Mouse (Mus musculus) ES-E14 (cell line): ENCODE data around the gene Cdca8. TPM values are rescaled to one million over a fixed set of nuclear protein-coding genes. Genes with fewer than 3 reads are reported as not detected.
A peak's percentile ranks its signal among the peaks of the same experiment; 100 is the strongest.

Source experiments
- DNase-seq: peaks from one replicate; pipeline ENCODE4 v3.0.0-alpha.2; 2013; ENCODE audit warnings: low read depth, low spot score
- H3K27ac ChIP-seq: 2 replicates; pipeline ENCODE4 v1.5.1; 2012; ENCODE audit warnings: low read depth, mild to moderate bottlenecking, low read length, moderate library complexity, mixed read lengths; ENCODE audit not compliant: poor library complexity, insufficient read depth, severe bottlenecking
- H3K36me3 ChIP-seq: 2 replicates; pipeline ENCODE4 v1.6.1; 2012; ENCODE audit warnings: mild to moderate bottlenecking, low read length, moderate library complexity, mixed read lengths; ENCODE audit not compliant: control insufficient read depth, poor library complexity, insufficient read depth, severe bottlenecking
- H3K4me1 ChIP-seq, 2 experiments: fragments of 150-350 bp in 1 of 2; sonication (generic) in 1 of 2; 2 replicates each; pipeline ENCODE4 v1.6.1; 2012; ENCODE audit warnings: low read length in 2 of 2, mild to moderate bottlenecking in 1 of 2, mixed read lengths in 1 of 2; ENCODE audit not compliant: control insufficient read depth in 2 of 2, insufficient read depth in 2 of 2, poor library complexity in 1 of 2
- H3K4me3 ChIP-seq, 2 experiments: fragments of 150-350 bp in 1 of 2; sonication (generic) in 1 of 2; 2 replicates each; pipeline ENCODE4 v1.5.1; 2012; ENCODE audit warnings: low read length in 2 of 2, low read depth in 1 of 2, mild to moderate bottlenecking in 1 of 2, mixed read lengths in 1 of 2; ENCODE audit not compliant: insufficient read depth in 1 of 2, poor library complexity in 1 of 2, severe bottlenecking in 1 of 2
- H3K9ac ChIP-seq: 2 replicates; pipeline ENCODE4 v1.6.1; 2012; ENCODE audit warnings: low read depth, mild to moderate bottlenecking, low read length, mixed read lengths; ENCODE audit not compliant: poor library complexity, insufficient read depth, severe bottlenecking
- H3K9me3 ChIP-seq: fragments of 150-350 bp; sonication (generic); 2 replicates; pipeline ENCODE4 v1.6.1; 2012; ENCODE audit warnings: low read depth, mild to moderate bottlenecking, low read length; ENCODE audit not compliant: control insufficient read depth, insufficient read depth
- CHD2 ChIP-seq: IDR thresholded peaks from 2 replicates; pipeline ENCODE4 v1.6.1; 2014; ENCODE audit warnings: mild to moderate bottlenecking, low read depth, low read length, inconsistent platforms
- HCFC1 ChIP-seq: IDR thresholded peaks from 2 replicates; pipeline ENCODE4 v1.6.1; 2012; ENCODE audit warnings: low read length, inconsistent platforms, borderline replicate concordance; ENCODE audit not compliant: insufficient read depth
- MAFK ChIP-seq: IDR thresholded peaks from 2 replicates; pipeline ENCODE4 v1.6.1; 2014; ENCODE audit warnings: mild to moderate bottlenecking, low read depth, low read length, inconsistent platforms; ENCODE audit not compliant: insufficient read depth
- ZC3H11A ChIP-seq: IDR thresholded peaks from 2 replicates; pipeline ENCODE4 v1.6.1; 2012; ENCODE audit warnings: low read depth, mild to moderate bottlenecking, inconsistent platforms, low read length, borderline replicate concordance
- ZNF384 ChIP-seq: IDR thresholded peaks from 2 replicates; pipeline ENCODE4 v1.6.1; 2012; ENCODE audit warnings: low read depth, low read length, inconsistent platforms
- in situ Hi-C, 2 experiments: fragments of 600-800 bp; cut with MboI; formaldehyde crosslinking; loops; one replicate each; pipeline ENCODE4 v1.15.1; 2025; ENCODE audit warnings: low sequenced_read_pairs in 2 of 2, inconsistent platforms in 1 of 2; ENCODE audit not compliant: unreplicated experiment in 2 of 2
- total RNA-seq: library from RNA; depleted of rRNA; stranded (reverse); fragments of 300-350 nt; gene quantifications from 2 replicates; pipeline ENCODE4 v1.2.3, GENCODE M21; 2012

The Cdca8 gene
- total RNA-seq, 1 experiment: 96.1 TPM

- Histone ChIP-seq H3K4me1 (peaks cover 0 to 7% of the 10 kb centered on the region in 2 experiments; a peak in 1 of 4 replicates), H3K9me3 (no peaks in the 10 kb centered on the region), H3K27ac (no peak overlapping the region), H3K36me3 (no peaks in the 10 kb centered on the region), H3K9ac (no peak overlapping the region), H3K4me3 (no peak overlapping the region)
- no peak for TF ChIP-seq ZNF384
- no peak for TF ChIP-seq CHD2
- no peak for TF ChIP-seq ZC3H11A
- no peak for TF ChIP-seq HCFC1
- no peak for TF ChIP-seq MAFK
- in situ Hi-C loops: no loop called here
- no peak for DNase-seq
These were observed 49.2 kb downstream of the Cdca8 start for GRCm38 (mm10) chr4:124889935-124890334.

- in situ Hi-C loops: no loop called here
- no peak for DNase-seq
These were observed 50.4 kb downstream of the Cdca8 start for GRCm38 (mm10) chr4:124888702-124889101.

DNA sequence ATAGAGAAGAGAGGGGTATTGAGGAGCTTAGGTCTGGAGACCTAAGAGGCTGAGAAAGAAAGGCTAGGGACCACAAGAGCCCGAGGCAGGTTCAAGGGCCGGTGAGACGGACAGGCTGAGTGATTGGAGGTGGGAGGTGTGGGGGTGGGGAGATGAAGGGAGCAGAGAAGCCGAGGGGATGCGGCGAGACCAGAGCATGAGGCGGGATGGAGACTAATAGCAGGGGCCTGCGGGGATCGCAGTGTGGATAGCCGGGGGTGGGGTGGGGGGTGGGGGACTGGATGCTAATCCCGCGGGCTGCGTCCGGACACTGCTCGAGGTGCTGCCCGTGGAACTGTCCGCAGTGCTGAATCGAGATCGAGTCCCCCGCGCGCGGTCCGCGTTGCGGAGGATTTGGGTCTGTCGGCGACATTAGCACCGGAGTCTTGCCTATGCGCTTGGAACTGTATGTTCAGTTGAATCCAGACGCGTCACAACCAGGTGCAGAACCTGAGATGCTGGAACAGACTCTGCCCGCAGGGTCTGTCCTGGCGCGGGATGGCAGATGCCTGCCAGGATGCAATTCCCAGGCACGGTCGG lies 56.9 kb downstream of the Cdca8 start:
- Histone ChIP-seq H3K4me3 (peak overlapping the region; percentile 68), H3K36me3 (no peaks in the 10 kb centered on the region), H3K9me3 (no peaks in the 10 kb centered on the region), H3K27ac (no peak overlapping the region), H3K4me1 (peaks cover 0 to 16% of the 10 kb centered on the region in 2 experiments; a peak in 1 of 4 replicates), H3K9ac (no peak overlapping the region)
- in situ Hi-C loops: no loop called here
- DNase-seq: no peak
- TF ChIP-seq ZC3H11A (no peak), ZNF384 (no peak), MAFK (no peak), HCFC1 (no peak), CHD2 (no peak)

More at GRCm38 (mm10) chr4:124888702-124889101, 50.4 kb downstream of the Cdca8 start:
- Histone ChIP-seq H3K9ac (no peak overlapping the region), H3K27ac (no peak overlapping the region), H3K4me3 (no peak overlapping the region), H3K4me1 (peaks cover 0 to 3% of the 10 kb centered on the region in 2 experiments; a peak in 1 of 4 replicates), H3K9me3 (no peaks in the 10 kb centered on the region), H3K36me3 (no peaks in the 10 kb centered on the region)
- TF ChIP-seq ZNF384 (no peak), CHD2 (no peak), HCFC1 (no peak), ZC3H11A (no peak), MAFK (no peak)

GRCm38 (mm10) chr4:124881341-124881908 lies 57.7 kb downstream of the Cdca8 start:
- no peaks in the 10 kb centered on the region for H3K9me3 ChIP-seq
- no peak overlapping the region for H3K27ac ChIP-seq
- no peak overlapping the region for H3K9ac ChIP-seq
- in situ Hi-C loops: no loop called here
- peak overlapping the region; percentile 68 for H3K4me3 ChIP-seq
- H3K36me3 ChIP-seq: no peaks in the 10 kb centered on the region
- TF ChIP-seq MAFK (no peak), CHD2 (no peak), HCFC1 (no peak), ZC3H11A (no peak), ZNF384 (no peak)
- peak; percentile 75 for DNase-seq
- peaks cover 0 to 16% of the 10 kb centered on the region in 2 experiments; a peak in 1 of 4 replicates for H3K4me1 ChIP-seq
